Mouse (Mus musculus) midbrain, embryonic 14.5 days (tissue): ENCODE measurements around the gene Stx17. TPM values are rescaled to one million over a fixed set of nuclear protein-coding genes. Genes with fewer than 3 reads are reported as not detected.

Experiments used
- ATAC-seq: fragments of 200-750 bp; cut with Nextera tagmentation; 2 replicates; pipeline ENCODE4 v1.8.0; 2017; ENCODE audit warnings: moderate number of reproducible peaks, moderate library complexity; ENCODE audit not compliant: low FRiP score, low TSS enrichment
- DNase-seq: peaks from one replicate; pipeline ENCODE4 v3.0.0-alpha.2; 2015
- H3K27ac ChIP-seq: fragments of 300-500 bp; sonication (generic); replicated peaks from 2 replicates; pipeline ENCODE4 v1.5.1; 2014; ENCODE audit warnings: mild to moderate bottlenecking, low read depth, low read length, moderate library complexity
- H3K27me3 ChIP-seq: fragments of 300-500 bp; sonication (generic); 2 replicates; pipeline ENCODE4 v1.6.1; 2014; ENCODE audit warnings: low read length, control low read depth, mixed read lengths; ENCODE audit not compliant: control insufficient read depth, insufficient read depth
- H3K36me3 ChIP-seq: fragments of 300-500 bp; sonication (generic); 2 replicates; pipeline ENCODE4 v1.6.1; 2014; ENCODE audit warnings: low read length, control low read depth; ENCODE audit not compliant: control insufficient read depth, insufficient read depth
- H3K4me1 ChIP-seq: fragments of 300-500 bp; sonication (generic); 2 replicates; pipeline ENCODE4 v1.6.1; 2014; ENCODE audit warnings: mild to moderate bottlenecking, antibody characterized with exemption, low read length, control low read depth; ENCODE audit not compliant: control insufficient read depth, insufficient read depth
- H3K4me2 ChIP-seq: fragments of 300-500 bp; sonication (generic); 2 replicates; pipeline ENCODE4 v1.6.1; 2014; ENCODE audit warnings: mild to moderate bottlenecking, low read length, moderate library complexity
- H3K4me3 ChIP-seq: fragments of 300-500 bp; sonication (generic); replicated peaks from 2 replicates; pipeline ENCODE4 v1.5.1; 2014; ENCODE audit warnings: low read depth, low read length
- H3K9ac ChIP-seq: fragments of 300-500 bp; sonication (generic); replicated peaks from 2 replicates; pipeline ENCODE4 v1.6.1; 2014; ENCODE audit warnings: mild to moderate bottlenecking, low read length, moderate library complexity
- H3K9me3 ChIP-seq: fragments of 300-500 bp; sonication (generic); 2 replicates; pipeline ENCODE4 v1.6.1; 2016; ENCODE audit warnings: low read length, control low read depth, mixed read lengths; ENCODE audit not compliant: control insufficient read depth
- WGBS: fragments of 180-500 bp; shearing (Covaris S2); extraction: QIAGEN DNeasy Blood & Tissue Kit; methylation state at CpG from one replicate; pipeline ENCODE4 v1.1.7; 2014; 5-methylcytosine and 5-hydroxymethylcytosine counted together
- polyA plus RNA-seq: library from polyadenylated mRNA; unstranded; fragments of >200 nt; fragmentation: Nextera tagmentation; extraction: Ambion mirVana; gene quantifications from 2 replicates; pipeline ENCODE4 v1.2.1, GENCODE M21; 2014

Stx17 gene
- polyA plus RNA-seq, 1 experiment from 2014 or later: 27.4 TPM

GRCm38 (mm10) chr4:48131606-48132005 lies 6.9 kb downstream of the Stx17 start:
- H3K4me3 ChIP-seq: no peak overlapping the region
- 98% methylated on average over 9 of the region's 9 CpGs for WGBS
- 0 out of 2 replicates have a peak, but pooled peaks cover 3% of the 10 kb centered on the region for H3K36me3 ChIP-seq
- H3K4me2 ChIP-seq: no peak overlapping the region
- ATAC-seq (no peak), DNase-seq (no peak)
- H3K9me3 ChIP-seq: no peaks in the 10 kb centered on the region
- H3K27me3 ChIP-seq: no peaks in the 10 kb centered on the region
- H3K27ac ChIP-seq: no peak overlapping the region
- H3K4me1 ChIP-seq: no peaks in the 10 kb centered on the region
- H3K9ac ChIP-seq: no peak overlapping the region

- Histone ChIP-seq H3K4me3 (no peak overlapping the region), H3K27me3 (no peaks in the 10 kb centered on the region), H3K9me3 (no peaks in the 10 kb centered on the region), H3K9ac (no peak overlapping the region), H3K27ac (no peak overlapping the region), H3K4me1 (no peaks in the 10 kb centered on the region), H3K4me2 (no peak overlapping the region), H3K36me3 (0 out of 2 replicates have a peak, but pooled peaks cover 3% of the 10 kb centered on the region)
- WGBS: 94% methylated on average over 3 of the region's 3 CpGs
- ATAC-seq: no peak
- DNase-seq: no peak
These were observed 8.0 kb downstream of the Stx17 start for GRCm38 (mm10) chr4:48132721-48133120.

GRCm38 (mm10) chr4:48149492-48149891 lies 24.8 kb downstream of the Stx17 start:
- Histone ChIP-seq H3K27ac (no peak overlapping the region), H3K4me1 (no peaks in the 10 kb centered on the region), H3K36me3 (no peaks in the 10 kb centered on the region), H3K9ac (no peak overlapping the region), H3K4me2 (no peak overlapping the region), H3K9me3 (no peaks in the 10 kb centered on the region), H3K27me3 (no peaks in the 10 kb centered on the region), H3K4me3 (no peak overlapping the region)
- ATAC-seq (no peak), DNase-seq (no peak)
- 96% methylated on average over 2 of the region's 2 CpGs for WGBS

GRCm38 (mm10) chr4:48153229-48153628 lies 28.5 kb downstream of the Stx17 start:
- Histone ChIP-seq H3K9ac (no peak overlapping the region), H3K27me3 (no peaks in the 10 kb centered on the region), H3K27ac (no peak overlapping the region), H3K4me2 (no peak overlapping the region), H3K9me3 (no peaks in the 10 kb centered on the region), H3K36me3 (no peaks in the 10 kb centered on the region), H3K4me1 (no peaks in the 10 kb centered on the region), H3K4me3 (no peak overlapping the region)
- DNase-seq (no peak), ATAC-seq (no peak)
- 87% methylated on average over 5 of the region's 5 CpGs for WGBS

GRCm38 (mm10) chr4:48155864-48156263 lies 31.1 kb downstream of the Stx17 start:
- Histone ChIP-seq H3K27ac (no peak overlapping the region), H3K9ac (no peak overlapping the region), H3K4me2 (no peak overlapping the region), H3K36me3 (peaks cover 3% of the 10 kb centered on the region; the same call in 1 of the 2 replicates), H3K4me1 (no peaks in the 10 kb centered on the region), H3K27me3 (no peaks in the 10 kb centered on the region), H3K4me3 (no peak overlapping the region), H3K9me3 (no peaks in the 10 kb centered on the region)
- ATAC-seq: no peak
- WGBS: 59% methylated on average over 1 of the region's 1 CpGs
- DNase-seq: no peak

GRCm38 (mm10) chr4:48160386-48160785 lies 35.7 kb downstream of the Stx17 start:
- H3K4me2 ChIP-seq: no peak overlapping the region
- H3K9ac ChIP-seq: no peak overlapping the region
- H3K4me3 ChIP-seq: no peak overlapping the region
- ATAC-seq: no peak
- no peak for DNase-seq
- no peaks in the 10 kb centered on the region for H3K27me3 ChIP-seq
- no peak overlapping the region for H3K27ac ChIP-seq
- peaks cover 3% of the 10 kb centered on the region; the same call in 1 of the 2 replicates for H3K36me3 ChIP-seq
- WGBS: 93% methylated on average over 4 of the region's 4 CpGs
- H3K4me1 ChIP-seq: no peaks in the 10 kb centered on the region
- H3K9me3 ChIP-seq: no peaks in the 10 kb centered on the region

GRCm38 (mm10) chr4:48163851-48164250 lies 39.1 kb downstream of the Stx17 start:
- H3K9ac ChIP-seq: no peak overlapping the region

GRCm38 (mm10) chr4:48175666-48176065 lies 51.0 kb downstream of the Stx17 start:
- Histone ChIP-seq H3K4me2 (no peak overlapping the region), H3K9ac (no peak overlapping the region), H3K9me3 (no peaks in the 10 kb centered on the region), H3K36me3 (no peaks in the 10 kb centered on the region), H3K27ac (no peak overlapping the region), H3K4me1 (0 out of 2 replicates have a peak, but pooled peaks cover 2% of the 10 kb centered on the region), H3K4me3 (no peak overlapping the region), H3K27me3 (no peaks in the 10 kb centered on the region)
- 93% methylated on average over 3 of the region's 3 CpGs for WGBS
- ATAC-seq: no peak
- DNase-seq: no peak

More at GRCm38 (mm10) chr4:48163851-48164250, 39.1 kb downstream of the Stx17 start:
- no peak overlapping the region for H3K27ac ChIP-seq
- no peak overlapping the region for H3K4me3 ChIP-seq
- peaks cover 2% of the 10 kb centered on the region; the same call in 1 of the 2 replicates for H3K36me3 ChIP-seq
- no peaks in the 10 kb centered on the region for H3K27me3 ChIP-seq
- no peaks in the 10 kb centered on the region for H3K4me1 ChIP-seq
- H3K4me2 ChIP-seq: no peak overlapping the region
- 84% methylated on average over 5 of the region's 5 CpGs for WGBS
- ATAC-seq: no peak
- DNase-seq: no peak
- H3K9me3 ChIP-seq: no peaks in the 10 kb centered on the region

- no peaks in the 10 kb centered on the region for H3K36me3 ChIP-seq
- H3K4me3 ChIP-seq: no peak overlapping the region
- ATAC-seq: no peak
- peak overlapping the region; percentile 52; the same call in 1 of the 2 replicates for H3K27ac ChIP-seq
- H3K27me3 ChIP-seq: no peaks in the 10 kb centered on the region
- H3K4me2 ChIP-seq: no peak overlapping the region
- DNase-seq: peak; percentile 23
- 0 out of 2 replicates have a peak, but pooled peaks cover 6% of the 10 kb centered on the region for H3K4me1 ChIP-seq
- 6% methylated on average over 2 of the region's 2 CpGs for WGBS
- H3K9ac ChIP-seq: no peak overlapping the region
- no peaks in the 10 kb centered on the region for H3K9me3 ChIP-seq
These were observed 56.2 kb downstream of the Stx17 start for GRCm38 (mm10) chr4:48180922-48181321.
